Mouse (Mus musculus) MEL (cell line): ENCODE measurements at regions not wholly inside any gene's neighbourhood (a gene's known extent, or its start where the extent isn't known, plus 50 kb on each side); places are given as distances from the start of the nearest gene placed in this dataset.

ENCODE experiments used
- DNase-seq: peaks from one replicate; pipeline ENCODE4 v3.0.0; 2011; ENCODE audit warnings: low read depth, low spot score
- H3K27ac ChIP-seq: 2 replicates; pipeline ENCODE4 v1.5.1; 2012; ENCODE audit warnings: low read depth, mild to moderate bottlenecking, control low read depth, low read length, moderate library complexity; ENCODE audit not compliant: control insufficient read depth
- H3K27me3 ChIP-seq, 2 experiments: fragments of 150-350 bp in 1 of 2; sonication (generic) in 1 of 2; 2 replicates each; pipeline ENCODE4 v1.6.1; 2012; ENCODE audit warnings: low read length in 2 of 2, mild to moderate bottlenecking in 2 of 2, improper control_type of control experiment in 1 of 2, moderate library complexity in 1 of 2; ENCODE audit not compliant: insufficient read depth in 2 of 2, control insufficient read depth in 1 of 2
- H3K36me3 ChIP-seq, 2 experiments: 2 replicates each; pipeline ENCODE4 v1.6.1; 2012 to 2014; ENCODE audit warnings: low read length in 2 of 2, improper control_type of control experiment in 1 of 2, inconsistent platforms in 1 of 2, mild to moderate bottlenecking in 1 of 2; ENCODE audit not compliant: insufficient read depth in 2 of 2, control insufficient read depth in 1 of 2
- H3K4me1 ChIP-seq, 2 experiments: fragments of 150-350 bp in 1 of 2; sonication (generic) in 1 of 2; 2 replicates each; pipeline ENCODE4 v1.6.1; 2012; ENCODE audit warnings: low read length in 2 of 2, improper control_type of control experiment in 1 of 2, mild to moderate bottlenecking in 1 of 2; ENCODE audit not compliant: insufficient read depth in 2 of 2, control insufficient read depth in 1 of 2
- H3K4me3 ChIP-seq, 2 experiments: fragments of 150-350 bp in 1 of 2; sonication (generic) in 1 of 2; 2 replicates each; pipeline ENCODE4 v1.5.1; 2012; ENCODE audit warnings: low read depth in 2 of 2, low read length in 2 of 2, mild to moderate bottlenecking in 2 of 2, moderate library complexity in 2 of 2, control low read depth in 1 of 2, improper control_type of control experiment in 1 of 2; ENCODE audit not compliant: control insufficient read depth in 1 of 2, insufficient read depth in 1 of 2
- H3K79me2 ChIP-seq: 2 replicates; pipeline ENCODE4 v1.6.1; 2012; ENCODE audit warnings: mild to moderate bottlenecking, low read length, moderate library complexity; ENCODE audit not compliant: control insufficient read depth, poor library complexity, insufficient read depth
- H3K9ac ChIP-seq: 2 replicates; pipeline ENCODE4 v1.6.1; 2012; ENCODE audit warnings: low read depth, mild to moderate bottlenecking, control low read depth, low read length, moderate library complexity; ENCODE audit not compliant: control insufficient read depth, poor library complexity, severe bottlenecking
- H3K9me3 ChIP-seq: fragments of 150-350 bp; sonication (generic); replicated peaks from 2 replicates; pipeline ENCODE4 v1.6.1; 2012; ENCODE audit warnings: mild to moderate bottlenecking, low read length, improper control_type of control experiment, moderate library complexity; ENCODE audit not compliant: insufficient read depth
- CHD1 ChIP-seq: IDR thresholded peaks from 2 replicates; pipeline ENCODE4 v1.6.1; 2012; ENCODE audit warnings: low read depth, mild to moderate bottlenecking, inconsistent platforms, low read length, improper control_type of control experiment
- CTCF ChIP-seq, 3 experiments: IDR thresholded peaks in 2 of 3; conservative IDR thresholded peaks in 1 of 3; 2 replicates each; pipeline ENCODE4 v1.5.1; 2011 to 2012; ENCODE audit warnings: low read length in 3 of 3, low read depth in 2 of 3, mild to moderate bottlenecking in 2 of 3, improper control_type of control experiment in 1 of 3, inconsistent platforms in 1 of 3, mixed read lengths in 1 of 3, moderate library complexity in 1 of 3; ENCODE audit not compliant: control insufficient read depth in 1 of 3, insufficient read depth in 1 of 3, poor library complexity in 1 of 3, severe bottlenecking in 1 of 3
- EP300 ChIP-seq, 2 experiments: IDR thresholded peaks; 2 replicates each; pipeline ENCODE4 v1.6.1; 2011; ENCODE audit warnings: improper control_type of control experiment in 2 of 2, low read length in 2 of 2, low read depth in 1 of 2, mild to moderate bottlenecking in 1 of 2
- ETS1 ChIP-seq: IDR thresholded peaks from 2 replicates; pipeline ENCODE4 v1.6.1; 2012; ENCODE audit warnings: low read depth, mild to moderate bottlenecking, inconsistent platforms, low read length, improper control_type of control experiment, moderate library complexity
- GABPA ChIP-seq: IDR thresholded peaks from 2 replicates; pipeline ENCODE4 v1.6.1; 2012; ENCODE audit warnings: low read depth, mild to moderate bottlenecking, inconsistent platforms, low read length, improper control_type of control experiment, moderate library complexity
- JUND ChIP-seq: IDR thresholded peaks from 2 replicates; pipeline ENCODE4 v1.6.1; 2011; ENCODE audit warnings: low read depth, mild to moderate bottlenecking, improper control_type of control experiment, low read length
- KAT2A ChIP-seq: conservative IDR thresholded peaks from 2 replicates; pipeline ENCODE4 v1.6.1; 2012; ENCODE audit warnings: low read depth, low read length, improper control_type of control experiment, inconsistent platforms
- MXI1 ChIP-seq: IDR thresholded peaks from 2 replicates; pipeline ENCODE4 v1.6.1; 2011; ENCODE audit warnings: mild to moderate bottlenecking, low read depth, low read length, improper control_type of control experiment
- MYB ChIP-seq: IDR thresholded peaks from 2 replicates; pipeline ENCODE4 v1.6.1; 2011; ENCODE audit warnings: mild to moderate bottlenecking, low read depth, low read length, improper control_type of control experiment
- MYC ChIP-seq: IDR thresholded peaks from 2 replicates; pipeline ENCODE4 v1.6.1; 2011; ENCODE audit warnings: low read depth, mild to moderate bottlenecking, low read length, improper control_type of control experiment, moderate library complexity
- NELFE ChIP-seq: IDR thresholded peaks from 2 replicates; pipeline ENCODE4 v1.6.1; 2011; ENCODE audit warnings: low read depth, low read length, improper control_type of control experiment
- NRF1 ChIP-seq: IDR thresholded peaks from 2 replicates; pipeline ENCODE4 v1.6.1; 2014; ENCODE audit warnings: low read depth, mild to moderate bottlenecking, inconsistent platforms, low read length, improper control_type of control experiment, moderate library complexity; ENCODE audit not compliant: poor library complexity, insufficient read depth, severe bottlenecking
- POLR2A ChIP-seq, 2 experiments: IDR thresholded peaks; 2 replicates each; pipeline ENCODE4 v1.6.1; 2011 to 2012; ENCODE audit warnings: low read length in 2 of 2, mild to moderate bottlenecking in 2 of 2, control low read depth in 1 of 2, improper control_type of control experiment in 1 of 2, low read depth in 1 of 2, moderate library complexity in 1 of 2; ENCODE audit not compliant: control insufficient read depth in 1 of 2, insufficient read depth in 1 of 2, poor library complexity in 1 of 2
- SMC3 ChIP-seq: IDR thresholded peaks from 2 replicates; pipeline ENCODE4 v1.6.1; 2011; ENCODE audit warnings: low read depth, low read length, improper control_type of control experiment
- TAL1 ChIP-seq: IDR thresholded peaks from 2 replicates; pipeline ENCODE4 v1.6.1; 2012; ENCODE audit warnings: mild to moderate bottlenecking, inconsistent platforms, low read length, moderate library complexity, mixed read lengths
- USF2 ChIP-seq, 2 experiments: IDR thresholded peaks; 2 replicates each; pipeline ENCODE4 v1.6.1; 2011 to 2012; ENCODE audit warnings: improper control_type of control experiment in 2 of 2, low read length in 2 of 2, borderline replicate concordance in 1 of 2, inconsistent platforms in 1 of 2, low read depth in 1 of 2, mild to moderate bottlenecking in 1 of 2; ENCODE audit not compliant: insufficient read depth in 1 of 2
- ZNF384 ChIP-seq: IDR thresholded peaks from 2 replicates; pipeline ENCODE4 v1.6.1; 2012; ENCODE audit warnings: low read depth, mild to moderate bottlenecking, inconsistent platforms, low read length, improper control_type of control experiment

DNA sequence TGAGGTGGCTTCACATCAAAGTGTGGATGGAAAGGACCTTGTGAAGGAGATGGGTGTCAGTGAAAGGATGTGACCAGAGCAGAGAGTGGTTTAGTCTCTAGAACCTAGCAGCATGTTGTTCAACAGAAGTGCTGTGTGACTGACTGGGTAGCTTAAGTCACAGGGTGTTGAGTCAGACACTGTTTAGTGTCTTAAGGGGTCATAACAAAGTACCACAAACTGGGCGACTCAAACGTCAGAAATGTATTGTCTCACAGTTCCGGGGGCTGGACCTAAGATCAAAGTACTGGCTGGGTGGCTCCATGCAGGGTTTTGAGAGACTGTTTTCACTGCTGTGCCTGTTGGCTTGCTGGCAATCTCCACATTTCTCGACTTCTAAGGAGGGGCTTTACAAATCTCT is 68.1 kb upstream of the Gadd45a start:
- no peak for TF ChIP-seq JUND
- TF ChIP-seq KAT2A = no peak
- TF ChIP-seq GABPA = no peak
- TF ChIP-seq MXI1 = no peak
- TF ChIP-seq SMC3 = no peak
- H3K27me3 ChIP-seq = peaks cover 0 to 2% of the 10 kb centered on the region in 2 experiments; a peak in 2 of 4 replicates
- H3K36me3 ChIP-seq = no peaks in the 10 kb centered on the region
- no peak for DNase-seq
- no peak overlapping the region for H3K9ac ChIP-seq
- H3K79me2 ChIP-seq = no peaks in the 10 kb centered on the region
- 0 out of 4 replicates have a peak, but pooled peaks cover 0 to 9% of the 10 kb centered on the region in 2 experiments for H3K4me1 ChIP-seq
- no peak overlapping the region for H3K27ac ChIP-seq
- H3K9me3 ChIP-seq = no peaks in the 10 kb centered on the region
- no peak overlapping the region for H3K4me3 ChIP-seq

DNA sequence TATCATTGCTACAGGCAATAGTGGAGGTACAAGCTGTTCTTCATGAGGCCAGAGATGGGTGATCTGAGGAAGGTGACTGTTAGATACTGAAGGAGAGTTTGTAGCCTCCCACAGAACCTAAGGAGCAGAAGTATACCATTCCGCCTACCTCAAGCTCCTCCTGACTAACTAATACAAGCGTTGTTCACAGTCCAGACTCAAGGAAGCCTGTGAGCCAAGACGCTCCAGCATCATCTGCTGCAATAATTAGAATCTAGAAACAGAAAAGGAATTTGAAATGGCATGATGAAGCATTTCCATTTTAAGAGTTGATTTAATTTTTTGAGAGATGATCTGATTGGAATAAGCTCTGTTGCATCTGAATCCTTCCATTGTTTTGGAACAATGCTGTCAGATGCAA is 66.9 kb upstream of the Gadd45a start:
- no peaks in the 10 kb centered on the region for H3K9me3 ChIP-seq
- H3K4me1 ChIP-seq = 0 out of 4 replicates have a peak, but pooled peaks cover 0 to 9% of the 10 kb centered on the region in 2 experiments
- H3K27ac ChIP-seq = no peak overlapping the region
- H3K9ac ChIP-seq = no peak overlapping the region
- H3K36me3 ChIP-seq = no peaks in the 10 kb centered on the region
- DNase-seq = no peak
- TF ChIP-seq ZNF384 (no peak), MYB (no peak), NRF1 (no peak), TAL1 (no peak), EP300 (IDR thresholded peaks at IDR 0.05; ENCODE audit: low read depth in 1 of 2, low read length in 2 of 2) (no peak), POLR2A (IDR thresholded peaks at IDR 0.05; ENCODE audit: control insufficient read depth in 1 of 2, insufficient read depth in 1 of 2, low read depth in 1 of 2, low read length in 2 of 2, poor library complexity in 1 of 2) (no peak), MYC (no peak), NELFE (no peak), USF2 (IDR thresholded peaks at IDR 0.05; ENCODE audit: borderline replicate concordance in 1 of 2, insufficient read depth in 1 of 2, low read depth in 1 of 2, low read length in 2 of 2) (no peak)
- H3K79me2 ChIP-seq = no peaks in the 10 kb centered on the region
- peaks cover 0 to 2% of the 10 kb centered on the region in 2 experiments; a peak in 2 of 4 replicates for H3K27me3 ChIP-seq
- H3K4me3 ChIP-seq = no peak overlapping the region

DNA sequence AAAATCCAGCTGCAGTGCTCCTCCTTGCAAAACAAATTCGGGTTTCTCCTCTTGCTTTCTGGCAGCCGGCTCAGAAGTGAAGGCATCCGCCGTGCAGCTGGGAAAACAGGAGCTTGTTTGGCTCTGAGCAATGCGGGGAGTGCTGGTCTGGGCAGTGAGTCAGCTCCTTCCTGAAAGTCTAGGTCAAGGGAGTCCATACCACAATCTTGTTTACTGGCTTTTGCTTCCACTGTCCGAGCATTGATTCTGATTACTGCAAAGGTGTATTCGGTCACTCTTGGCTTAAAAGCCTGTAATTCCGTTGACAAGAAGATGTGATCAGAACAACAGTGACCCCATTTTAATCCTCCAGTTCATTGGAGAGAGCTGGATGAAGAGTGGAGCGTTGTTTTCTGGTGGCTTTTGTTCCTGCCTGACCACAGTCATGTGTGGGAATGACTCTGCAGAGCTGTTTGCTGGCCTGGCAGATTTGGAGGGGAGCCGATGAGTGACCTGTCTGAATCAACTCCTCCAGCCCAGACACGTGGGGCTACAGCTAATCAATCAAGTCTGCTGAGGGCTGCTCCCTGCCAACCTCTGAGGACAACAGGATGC is 65.4 kb upstream of the Gadd45a start:
- Histone ChIP-seq H3K4me3 (0 out of 4 replicates have a peak overlapping the region, but pooled peaks of 1 of the 2 experiments have one; percentile 0), H3K9ac (no peak overlapping the region), H3K27me3 (peaks cover 0 to 1% of the 10 kb centered on the region in 2 experiments; a peak in 1 of 4 replicates), H3K4me1 (0 out of 4 replicates have a peak, but pooled peaks cover 0 to 9% of the 10 kb centered on the region in 2 experiments), H3K36me3 (no peaks in the 10 kb centered on the region), H3K79me2 (no peaks in the 10 kb centered on the region), H3K27ac (no peak overlapping the region), H3K9me3 (no peaks in the 10 kb centered on the region)
- DNase-seq = no peak
- TF ChIP-seq MYC = no peak
- TF ChIP-seq CTCF (IDR thresholded peaks at IDR 0.05 in 2 of 3, conservative IDR thresholded peaks at IDR 0.05 in 1 of 3; ENCODE audit: control insufficient read depth in 1 of 3, insufficient read depth in 1 of 3, low read depth in 2 of 3, low read length in 3 of 3, poor library complexity in 1 of 3, severe bottlenecking in 1 of 3) = no peak
- TF ChIP-seq ETS1 = no peak
- no peak for TF ChIP-seq CHD1
